Mouse (Mus musculus) embryonic facial prominence, embryonic 14.5 days (tissue): ENCODE data around the gene Clca3a1. TPM values are rescaled to one million over a fixed set of nuclear protein-coding genes. Genes with fewer than 3 reads are reported as not detected.
"Not testable (repeated sequence)": the region's sequence is repeated elsewhere in the genome, so short reads cannot be mapped to it uniquely, and the experiment has no call there.

Source experiments
- ATAC-seq: fragments of 200-750 bp; cut with Nextera tagmentation; 2 replicates; pipeline ENCODE4 v1.8.0; 2017; ENCODE audit warnings: low read depth, moderate number of reproducible peaks, moderate TSS enrichment
- DNase-seq: peaks from one replicate; pipeline ENCODE4 v3.0.0-alpha.2; 2015; ENCODE audit warnings: low spot score
- H3K27ac ChIP-seq: fragments of 300-500 bp; sonication (generic); replicated peaks from 2 replicates; pipeline ENCODE4 v1.5.1; 2014; ENCODE audit warnings: low read depth, mild to moderate bottlenecking, low read length, moderate library complexity
- H3K27me3 ChIP-seq: fragments of 300-500 bp; sonication (generic); replicated peaks from 2 replicates; pipeline ENCODE4 v1.6.1; 2014; ENCODE audit warnings: low read length; ENCODE audit not compliant: control insufficient read depth, insufficient read depth
- H3K36me3 ChIP-seq: fragments of 300-500 bp; sonication (generic); 2 replicates; pipeline ENCODE4 v1.6.1; 2014; ENCODE audit warnings: low read length, mixed read lengths; ENCODE audit not compliant: control insufficient read depth, insufficient read depth
- H3K4me1 ChIP-seq: fragments of 300-500 bp; sonication (generic); 2 replicates; pipeline ENCODE4 v1.6.1; 2014; ENCODE audit warnings: antibody characterized with exemption, low read length; ENCODE audit not compliant: control insufficient read depth, insufficient read depth
- H3K4me2 ChIP-seq: fragments of 300-500 bp; sonication (generic); 2 replicates; pipeline ENCODE4 v1.6.1; 2014; ENCODE audit warnings: low read depth, mild to moderate bottlenecking, low read length, moderate library complexity, mixed read lengths
- H3K4me3 ChIP-seq: fragments of 300-500 bp; sonication (generic); 2 replicates; pipeline ENCODE4 v1.5.1; 2014; ENCODE audit warnings: low read depth, mild to moderate bottlenecking, low read length
- H3K9ac ChIP-seq: fragments of 300-500 bp; sonication (generic); 2 replicates; pipeline ENCODE4 v1.6.1; 2014; ENCODE audit warnings: low read depth, mild to moderate bottlenecking, low read length, moderate library complexity, mixed read lengths
- H3K9me3 ChIP-seq: fragments of 300-500 bp; sonication (generic); 2 replicates; pipeline ENCODE4 v1.6.1; 2016; ENCODE audit warnings: low read length; ENCODE audit not compliant: control insufficient read depth
- WGBS: fragments of 180-500 bp; shearing (Covaris S2); extraction: QIAGEN DNeasy Blood & Tissue Kit; methylation state at CpG from one replicate; pipeline ENCODE4 v1.1.7; 2014; 5-methylcytosine and 5-hydroxymethylcytosine counted together
- polyA plus RNA-seq: library from polyadenylated mRNA; unstranded; fragments of >200 nt; fragmentation: Nextera tagmentation; extraction: Ambion mirVana; gene quantifications from 2 replicates; pipeline ENCODE4 v1.2.1, GENCODE M21; 2014

The Clca3a1 gene
- 1.9 TPM in 2 replicates for polyA plus RNA-seq

GRCm38 (mm10) chr3:144760592-144761309 lies at the start of gene Clca3a1:
TSS of gene Clca3a1 (minus strand) at chr3:144760977.
- H3K27me3 ChIP-seq, result no peaks in the 10 kb centered on the region
- 74% methylated on average over 10 of the region's 11 CpGs for WGBS
- DNase-seq, result peak; percentile 66

GRCm38 (mm10) chr3:144808153-144808925 lies 47.6 kb upstream of the Clca3a1 start:
- not testable (repeated sequence) for H3K9me3 ChIP-seq, H3K36me3 ChIP-seq, H3K9ac ChIP-seq, H3K27me3 ChIP-seq, H3K4me2 ChIP-seq, H3K4me1 ChIP-seq, H3K27ac ChIP-seq, H3K4me3 ChIP-seq, ATAC-seq, DNase-seq
- WGBS, result 64% methylated on average over 15 of the region's 17 CpGs

More at GRCm38 (mm10) chr3:144760592-144761309, at the start of gene Clca3a1:
- 0 out of 2 replicates have a peak, but pooled peaks have one; percentile 6 for ATAC-seq
- no peak within 1 kb of the TSS for H3K4me2 ChIP-seq
- 0 out of 2 replicates have a peak, but pooled peaks cover 5% of the 10 kb centered on the region for H3K4me1 ChIP-seq
- H3K9ac ChIP-seq, result no peak within 1 kb of the TSS
- H3K36me3 ChIP-seq, result no peaks in the 10 kb centered on the region
- no peak within 1 kb of the TSS for H3K27ac ChIP-seq
- no peaks in the 10 kb centered on the region for H3K9me3 ChIP-seq
- H3K4me3 ChIP-seq, result no peak within 1 kb of the TSS

- not testable (repeated sequence) for H3K4me1 ChIP-seq, H3K9me3 ChIP-seq, ATAC-seq, H3K9ac ChIP-seq, H3K27ac ChIP-seq, DNase-seq, H3K4me2 ChIP-seq, H3K36me3 ChIP-seq, H3K27me3 ChIP-seq, H3K4me3 ChIP-seq
- WGBS, result 73% methylated on average over 2 of the region's 2 CpGs
These were observed 45.8 kb upstream of the Clca3a1 start for GRCm38 (mm10) chr3:144806626-144807025.

- Histone ChIP-seq H3K9me3 (no peaks in the 10 kb centered on the region), H3K4me1 (no peaks in the 10 kb centered on the region), H3K4me3 (no peak overlapping the region), H3K4me2 (no peak overlapping the region), H3K27me3 (no peaks in the 10 kb centered on the region), H3K27ac (no peak overlapping the region), H3K36me3 (no peaks in the 10 kb centered on the region), H3K9ac (no peak overlapping the region)
- DNase-seq, result peak; percentile 26
- no peak for ATAC-seq
- 30% methylated on average over 8 of the region's 8 CpGs for WGBS
These were observed 41.1 kb upstream of the Clca3a1 start for GRCm38 (mm10) chr3:144801861-144802260.

- H3K36me3 ChIP-seq, result no peaks in the 10 kb centered on the region
- H3K4me3 ChIP-seq, result no peak overlapping the region
- no peak overlapping the region for H3K9ac ChIP-seq
- ATAC-seq (no peak), DNase-seq (peak; percentile 23)
- H3K27me3 ChIP-seq, result no peaks in the 10 kb centered on the region
- no peaks in the 10 kb centered on the region for H3K9me3 ChIP-seq
- no peaks in the 10 kb centered on the region for H3K4me1 ChIP-seq
- H3K27ac ChIP-seq, result no peak overlapping the region
- 74% methylated on average over 11 of the region's 11 CpGs for WGBS
- H3K4me2 ChIP-seq, result no peak overlapping the region
These were observed 24.7 kb upstream of the Clca3a1 start for GRCm38 (mm10) chr3:144785181-144786148.

GRCm38 (mm10) chr3:144765161-144765560 lies 4.4 kb upstream of the Clca3a1 start:
- Histone ChIP-seq H3K27ac (no peak overlapping the region), H3K9me3 (no peaks in the 10 kb centered on the region), H3K36me3 (no peaks in the 10 kb centered on the region), H3K4me1 (0 out of 2 replicates have a peak, but pooled peaks cover 5% of the 10 kb centered on the region), H3K9ac (no peak overlapping the region), H3K27me3 (no peaks in the 10 kb centered on the region), H3K4me3 (no peak overlapping the region), H3K4me2 (no peak overlapping the region)
- ATAC-seq (no peak), DNase-seq (no peak)
- 77% methylated on average over 4 of the region's 4 CpGs for WGBS

GRCm38 (mm10) chr3:144761454-144761853 lies 677 bp upstream of the Clca3a1 start:
- H3K27ac ChIP-seq, result no peak overlapping the region
- H3K9ac ChIP-seq, result no peak overlapping the region
- no peaks in the 10 kb centered on the region for H3K27me3 ChIP-seq
- H3K9me3 ChIP-seq, result no peaks in the 10 kb centered on the region
- 0 out of 2 replicates have a peak, but pooled peaks cover 5% of the 10 kb centered on the region for H3K4me1 ChIP-seq
- DNase-seq, result no peak
- H3K36me3 ChIP-seq, result no peaks in the 10 kb centered on the region
- H3K4me2 ChIP-seq, result no peak overlapping the region
- no peak overlapping the region for H3K4me3 ChIP-seq
- WGBS, result 67% methylated on average over 6 of the region's 6 CpGs
- no peak for ATAC-seq

- no peak overlapping the region for H3K27ac ChIP-seq
- WGBS, result 85% methylated on average over 3 of the region's 3 CpGs
- H3K4me3 ChIP-seq, result no peak overlapping the region
- no peaks in the 10 kb centered on the region for H3K27me3 ChIP-seq
- ATAC-seq (no peak), DNase-seq (no peak)
- H3K9ac ChIP-seq, result no peak overlapping the region
- H3K4me2 ChIP-seq, result no peak overlapping the region
- no peaks in the 10 kb centered on the region for H3K9me3 ChIP-seq
- H3K4me1 ChIP-seq, result 0 out of 2 replicates have a peak, but pooled peaks cover 5% of the 10 kb centered on the region
- no peaks in the 10 kb centered on the region for H3K36me3 ChIP-seq
These were observed 1.1 kb downstream of the Clca3a1 start for GRCm38 (mm10) chr3:144759719-144760118.
